Mouse (Mus musculus) bone marrow, adult 2 months (tissue): Measurements from ENCODE around the gene Arhgef19.

Experiments used
- CTCF ChIP-seq: fragments of 200-500 bp; IDR thresholded peaks from 2 replicates; pipeline ENCODE4 v1.5.1; 2011; ENCODE audit warnings: low read length, control low read depth; ENCODE audit not compliant: control insufficient read depth, insufficient read depth
- POLR2A ChIP-seq: fragments of 200-500 bp; IDR thresholded peaks from 2 replicates; pipeline ENCODE4 v1.6.1; 2011; ENCODE audit warnings: low read depth, mild to moderate bottlenecking, control low read depth, low read length, borderline replicate concordance; ENCODE audit not compliant: control insufficient read depth

DNA sequence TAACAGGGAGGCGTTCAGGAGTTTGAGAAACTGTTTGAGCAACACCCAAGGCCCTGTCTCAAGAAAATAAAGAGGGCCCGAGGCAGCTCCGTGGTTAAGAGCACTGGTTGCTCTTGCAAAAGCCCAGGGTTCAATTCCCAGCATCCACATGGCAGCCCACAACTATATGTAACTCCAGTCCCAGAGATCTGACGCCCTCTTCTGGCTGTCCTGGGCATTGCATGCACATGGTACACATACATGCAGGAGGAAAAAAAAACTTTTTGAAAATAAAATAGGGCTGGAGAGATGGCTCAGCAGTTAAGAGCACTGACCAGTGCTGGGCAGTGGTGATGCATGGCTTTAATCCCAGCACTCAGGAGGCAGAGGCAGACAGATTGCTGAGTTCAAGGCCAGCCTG lies 29.1 kb downstream of the Arhgef19 start:
- TF ChIP-seq CTCF (peak; percentile 13; the same call in 1 of the 2 replicates), POLR2A (no peak)
